Mouse (Mus musculus) liver, adult 2 months (tissue): ENCODE results near the gene Shisal1.

Experiments
- CTCF ChIP-seq: fragments of 200-500 bp; IDR thresholded peaks from 2 replicates; pipeline ENCODE4 v1.5.1; 2011; ENCODE audit warnings: low read depth, low read length, control low read depth
- POLR2A ChIP-seq: fragments of 200-500 bp; IDR thresholded peaks from 2 replicates; pipeline ENCODE4 v1.6.1; 2011; ENCODE audit warnings: low read length, control low read depth; ENCODE audit not compliant: insufficient read depth; ENCODE audit errors: extremely low read depth

DNA sequence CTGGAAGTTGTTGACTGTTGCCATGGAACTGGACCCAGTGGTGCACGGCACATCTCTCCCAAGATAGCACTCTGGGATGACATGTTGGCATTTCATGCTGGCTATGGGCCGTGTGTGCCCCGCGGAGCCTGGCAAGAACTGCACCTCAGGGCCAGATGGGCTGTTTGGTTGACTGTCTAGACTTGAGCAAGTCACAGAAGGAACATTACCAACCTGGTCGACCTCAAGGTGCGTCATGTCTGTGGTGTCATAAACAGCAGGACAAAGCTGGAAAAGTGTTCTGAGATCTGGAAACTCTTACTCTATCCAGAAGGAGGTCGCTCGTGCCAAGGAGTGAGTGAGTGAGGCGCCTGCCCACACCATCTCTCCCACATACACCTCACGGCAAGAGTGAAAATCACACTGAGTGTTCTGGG is 80.3 kb downstream of the Shisal1 start:
- no peak for TF ChIP-seq CTCF
- no peak for TF ChIP-seq POLR2A
